Mouse (Mus musculus): ENCODE data around the gene Tpx2.

Tpx2 gene

DNA sequence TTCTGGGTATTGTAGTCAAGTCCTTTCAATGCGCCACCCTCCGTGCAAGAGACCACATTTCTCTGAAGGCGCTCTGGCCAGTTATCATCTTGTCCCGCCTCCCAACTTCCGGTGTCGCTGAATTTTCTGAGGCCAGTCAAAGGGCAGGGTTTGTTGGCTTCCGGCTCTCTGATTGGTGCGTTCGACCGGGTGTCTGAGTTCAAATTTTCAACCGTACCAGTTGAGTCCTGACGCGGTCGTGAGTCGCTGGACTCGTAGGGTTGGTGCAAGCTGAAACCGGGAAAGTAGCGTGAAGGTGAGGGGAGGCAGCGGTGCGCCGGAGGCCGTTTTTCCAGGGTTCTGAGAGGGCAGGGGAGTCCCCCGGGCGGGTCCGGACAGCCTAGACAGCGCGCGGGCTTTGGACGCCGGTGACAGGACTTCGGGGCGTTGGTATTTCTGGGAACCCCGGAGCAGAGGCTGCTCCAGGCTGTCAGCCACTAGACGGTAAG lies at the start of gene Tpx2:
Gene Tpx2, plus strand, starts transcription at position 150 of the 488 bp plus-strand sequence.
- peak; percentile 96 for DNase-seq (ENCODE audit: inconsistent ontology term)

DNA sequence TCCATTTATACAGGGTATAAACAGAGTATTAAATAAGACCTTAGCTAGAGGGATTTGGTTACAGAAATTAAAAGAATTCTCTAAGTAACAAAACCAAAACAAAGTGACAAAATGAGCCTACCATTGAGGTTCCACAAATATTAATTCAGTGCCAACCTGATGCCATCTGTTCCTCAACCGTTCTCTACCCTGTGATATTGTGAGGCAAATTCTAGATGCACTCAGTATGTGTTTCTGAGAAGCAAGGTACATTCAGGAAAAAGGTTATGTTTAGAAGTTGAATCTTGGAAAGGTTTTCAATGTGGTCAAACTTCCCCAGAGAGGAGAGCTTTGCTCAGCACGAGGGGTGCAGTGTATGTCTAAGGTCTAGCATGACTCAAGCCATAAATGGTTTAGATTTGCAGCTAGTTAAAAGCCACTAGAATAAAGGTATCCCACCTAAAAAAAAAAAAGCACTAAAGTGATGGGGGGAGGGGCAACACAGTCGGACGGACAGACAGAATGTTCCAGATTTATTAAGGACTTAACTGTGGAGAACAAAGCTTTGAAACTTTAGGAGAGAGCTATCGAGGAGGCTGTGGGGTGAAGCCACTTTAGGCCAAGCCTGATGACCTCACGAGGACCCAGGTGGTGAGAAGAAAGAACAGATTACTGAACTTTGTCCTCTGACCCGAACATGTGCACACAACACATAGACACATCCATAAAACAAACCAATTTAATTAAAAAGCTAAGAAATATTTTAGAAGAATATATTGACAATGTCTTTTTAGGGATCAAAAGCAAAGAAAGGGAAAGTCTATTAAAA lies 47.6 kb upstream of the Tpx2 start:
- no peak for DNase-seq (ENCODE audit: inconsistent ontology term)

DNA sequence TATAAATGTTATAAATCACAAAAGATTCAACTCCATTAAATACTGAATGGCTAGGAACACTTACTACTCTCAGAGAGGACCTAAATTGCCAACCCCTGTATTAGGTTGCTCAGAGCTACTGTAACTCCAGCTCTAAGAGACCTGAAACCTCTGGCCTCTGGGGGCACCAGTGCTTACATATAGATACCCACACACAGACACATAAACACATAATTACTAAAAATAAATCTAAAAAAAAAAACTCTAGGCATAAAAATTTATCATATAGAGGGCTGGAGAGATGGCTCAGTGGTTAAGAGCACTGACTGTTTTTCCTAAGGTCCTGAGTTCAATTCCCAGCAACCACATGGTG lies 47.0 kb upstream of the Tpx2 start:
- DNase-seq (ENCODE audit: inconsistent ontology term), result no peak

DNA sequence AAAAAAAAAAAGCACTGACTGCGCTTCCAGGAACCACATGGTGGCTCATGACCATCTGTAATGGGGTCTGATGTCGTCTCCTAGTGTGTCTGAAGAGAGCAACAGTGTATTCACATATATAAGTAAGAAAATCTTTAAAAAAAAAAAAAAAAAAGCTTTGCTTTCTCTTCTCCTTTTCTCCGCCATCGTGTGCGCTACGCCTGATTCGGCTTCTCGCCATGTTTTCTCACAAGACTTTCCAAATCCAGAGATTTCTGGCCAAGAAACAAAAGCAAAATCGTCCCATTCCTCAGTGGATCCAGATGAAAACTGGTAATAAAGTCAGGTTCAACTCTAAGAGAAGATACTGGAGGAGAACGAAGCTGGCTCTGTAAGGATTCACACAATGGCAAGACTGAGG lies 45.5 kb upstream of the Tpx2 start:
- DNase-seq (ENCODE audit: inconsistent ontology term), result no peak

DNA sequence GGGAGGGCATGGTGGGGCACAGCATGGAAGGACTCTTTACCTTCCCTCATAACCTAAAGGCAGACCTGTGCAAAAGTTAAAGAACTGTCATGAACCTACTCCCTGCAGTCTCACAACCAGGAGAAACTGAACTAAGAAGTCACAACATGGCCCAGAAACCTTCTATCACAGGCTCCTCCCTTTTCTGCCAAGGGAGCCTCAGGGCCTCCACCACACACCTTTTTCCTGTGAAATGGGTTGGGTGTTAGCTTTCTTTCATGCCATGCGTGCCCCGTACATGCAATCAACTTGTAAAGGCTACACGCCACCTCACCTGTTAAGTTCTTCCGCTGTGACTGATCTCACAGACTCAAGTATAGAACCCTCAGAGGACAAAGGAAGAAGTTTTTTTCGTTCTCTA lies 44.7 kb upstream of the Tpx2 start:
- DNase-seq (ENCODE audit: inconsistent ontology term), result no peak

DNA sequence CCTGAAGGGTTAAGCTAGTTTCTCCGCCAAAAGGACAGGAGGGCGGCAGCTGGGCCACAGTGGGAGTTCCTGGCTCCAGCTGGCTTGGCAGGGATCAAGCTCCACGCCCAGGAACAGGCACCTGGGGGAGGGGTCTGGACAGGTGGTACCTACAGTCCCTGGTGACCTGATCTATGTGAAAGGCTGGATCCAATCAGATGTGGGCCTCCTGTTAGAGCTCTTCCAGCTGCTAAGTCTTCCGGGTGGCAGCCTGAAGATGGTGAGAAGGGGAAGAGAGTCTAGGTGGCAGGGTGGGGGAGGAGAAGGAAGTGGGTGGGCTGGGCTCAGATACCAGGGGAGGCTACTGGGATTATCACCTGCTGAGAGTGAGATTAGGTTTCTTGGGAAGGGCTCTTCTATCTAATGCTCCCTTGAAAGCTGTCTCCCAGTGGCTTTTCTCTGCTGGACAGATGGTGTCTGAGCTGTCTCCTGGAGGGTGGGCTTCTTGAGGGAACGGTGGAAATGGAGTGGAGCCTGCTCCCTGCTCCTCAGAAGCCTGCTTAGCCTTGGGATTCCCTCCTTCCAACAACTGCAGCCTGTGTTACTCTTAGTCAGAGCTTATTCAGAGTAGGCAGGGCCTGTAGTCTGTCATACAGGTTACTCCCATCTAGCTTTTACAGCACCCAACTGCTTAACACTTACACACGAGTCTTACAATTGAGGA lies 43.2 kb upstream of the Tpx2 start:
- no peak for DNase-seq (ENCODE audit: inconsistent ontology term)

DNA sequence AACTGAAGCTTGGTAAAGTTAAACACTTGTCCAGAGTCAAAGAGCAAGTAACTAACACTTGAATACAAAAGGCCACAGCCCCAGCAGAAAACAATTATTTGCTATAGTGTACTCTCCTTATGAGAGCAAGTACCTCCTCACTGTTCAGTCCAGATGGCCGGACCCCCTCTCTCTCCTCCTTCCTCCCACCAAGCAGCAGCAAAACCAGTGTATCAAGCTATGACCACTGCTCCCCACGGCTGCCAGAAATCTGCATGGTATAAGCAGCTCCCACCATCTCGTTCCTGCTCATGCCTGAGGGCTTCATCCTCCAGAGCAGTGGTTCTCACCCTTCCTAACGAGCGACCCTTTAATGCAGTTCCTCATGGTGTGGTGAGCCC lies 42.7 kb upstream of the Tpx2 start:
- no peak for DNase-seq (ENCODE audit: inconsistent ontology term)

DNA sequence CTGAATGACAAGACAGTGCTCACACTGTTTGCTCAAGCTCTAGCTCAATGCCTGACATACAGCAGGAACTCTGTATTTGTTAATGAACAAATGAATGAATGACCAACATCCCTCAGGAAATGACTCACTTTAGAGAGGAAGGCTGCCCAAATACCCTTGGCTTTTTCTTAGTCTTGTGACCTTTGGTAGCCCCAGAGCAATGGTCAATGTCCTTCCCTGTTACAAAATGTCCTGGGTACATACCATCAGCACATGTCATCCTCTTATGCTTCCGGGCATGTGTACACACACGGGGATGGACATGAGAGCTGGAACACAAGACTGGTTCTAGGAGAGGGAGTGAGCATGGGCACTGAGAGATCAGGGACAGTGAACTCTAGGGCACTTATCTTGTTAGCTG lies 41.7 kb upstream of the Tpx2 start:
- peak; percentile 84 for DNase-seq (ENCODE audit: inconsistent ontology term)

DNA sequence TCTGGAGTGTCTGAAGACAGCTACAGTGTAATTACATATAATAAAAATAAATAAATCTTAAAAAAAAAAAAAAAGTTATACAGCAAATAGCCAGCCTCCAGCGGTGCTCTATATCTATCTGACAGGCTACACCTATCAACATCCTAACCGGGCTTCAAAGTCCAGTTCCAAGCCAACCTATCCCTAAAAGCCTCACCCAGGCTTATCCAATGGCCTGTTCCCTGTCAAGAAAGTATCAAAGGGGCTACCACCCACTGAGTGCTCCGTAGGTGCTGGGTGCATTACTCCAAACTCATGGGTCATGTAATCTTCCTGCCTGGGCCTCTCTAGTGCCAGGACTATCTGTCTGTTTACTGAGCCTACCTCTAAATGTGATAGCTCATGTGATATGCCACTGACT lies 39.6 kb upstream of the Tpx2 start:
- no peak for DNase-seq (ENCODE audit: inconsistent ontology term)

DNA sequence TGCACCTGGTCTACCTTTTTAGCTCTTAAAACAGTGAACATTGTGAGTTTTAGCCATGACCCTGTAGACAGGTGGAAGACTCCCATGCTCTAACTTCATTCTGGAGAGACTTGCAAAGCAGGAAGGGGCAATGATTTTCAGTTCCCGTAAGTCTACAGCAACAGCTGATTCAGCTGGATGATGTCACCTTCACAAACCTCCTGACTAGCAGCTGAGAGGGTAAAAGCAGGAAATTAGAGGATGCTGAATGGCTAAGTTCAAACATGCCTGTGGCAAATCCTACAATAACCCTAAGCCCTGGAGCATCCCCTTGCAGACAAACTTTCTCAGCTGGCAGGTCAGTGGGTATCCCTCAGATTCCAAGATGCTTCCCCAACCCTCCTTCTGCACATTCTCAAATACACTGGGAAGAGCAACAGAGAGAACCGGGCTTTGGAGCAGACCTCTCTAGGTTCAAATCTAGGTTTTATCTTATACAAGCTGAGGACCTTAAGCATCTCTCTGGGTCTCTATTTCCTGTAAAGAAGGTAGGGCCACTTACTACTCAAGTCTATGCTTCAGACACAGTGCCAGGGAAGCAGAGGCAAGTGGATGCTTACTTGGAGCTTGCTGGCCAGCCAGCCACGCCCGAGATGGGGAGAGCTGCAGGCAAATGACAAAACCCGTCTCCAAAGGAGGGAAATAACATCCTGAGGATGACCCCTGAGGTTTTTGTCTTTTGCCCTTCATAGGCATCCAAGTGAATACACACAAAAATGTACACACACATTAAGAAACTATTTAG lies 37.4 kb upstream of the Tpx2 start:
- peak; percentile 52 for DNase-seq (ENCODE audit: inconsistent ontology term)

DNA sequence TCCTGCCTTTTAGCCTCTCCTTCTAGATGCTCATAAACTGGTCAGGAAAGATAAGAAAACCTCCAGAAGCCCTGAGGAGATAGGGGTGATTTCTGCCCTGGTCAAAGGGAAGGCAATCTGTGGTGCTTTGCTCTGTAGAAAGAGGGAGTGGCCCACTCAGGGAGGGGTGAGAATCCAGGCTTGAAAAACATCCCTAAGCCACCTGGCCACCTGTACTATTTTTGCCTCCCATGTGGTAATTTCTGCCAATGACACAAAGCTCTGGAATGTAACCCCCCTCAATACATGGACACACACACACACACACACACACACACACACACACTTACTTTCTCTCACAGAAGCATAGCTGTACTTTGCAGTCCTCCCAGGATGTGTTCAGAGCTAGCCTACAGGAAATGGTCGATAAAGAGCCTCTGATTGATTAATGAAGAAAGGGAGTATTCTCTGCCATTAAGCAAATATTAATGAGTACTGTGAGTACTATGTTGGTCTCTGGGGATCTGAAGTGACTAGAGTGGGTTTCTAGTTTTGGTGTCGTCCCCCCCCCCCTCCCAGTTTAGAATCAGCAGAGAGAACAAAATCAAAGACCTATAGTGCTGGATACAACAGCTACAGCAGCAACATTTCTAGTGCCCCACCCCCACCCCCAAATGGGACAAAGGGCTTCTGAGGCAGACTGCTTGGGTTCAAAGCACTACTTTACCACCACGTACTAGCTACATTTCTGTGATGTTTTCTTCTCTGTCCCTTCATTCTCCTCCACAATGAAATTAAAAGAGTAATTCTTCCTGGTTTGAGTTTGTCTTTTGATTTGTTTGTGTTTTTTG lies 36.2 kb upstream of the Tpx2 start:
- no peak for DNase-seq (ENCODE audit: inconsistent ontology term)

DNA sequence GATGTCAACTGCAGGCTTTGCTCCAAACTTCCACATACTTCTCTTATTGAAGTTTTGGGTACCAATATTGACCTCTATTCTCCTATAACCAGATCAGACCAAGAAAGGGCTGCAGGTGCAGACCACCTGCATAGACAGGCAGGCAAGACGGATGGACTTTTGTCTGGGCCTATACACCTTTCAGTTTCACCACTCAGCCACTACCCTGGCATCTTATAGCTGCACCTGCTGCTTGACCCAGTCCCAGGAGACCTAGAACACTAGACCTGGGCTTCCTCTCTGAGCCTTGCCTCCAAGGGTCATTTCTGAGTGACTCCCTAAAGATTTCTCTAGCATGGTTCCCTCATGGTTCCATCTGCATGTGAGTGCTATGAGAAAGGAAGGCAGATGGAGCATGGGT lies 34.5 kb upstream of the Tpx2 start:
- no peak for DNase-seq (ENCODE audit: inconsistent ontology term)

DNA sequence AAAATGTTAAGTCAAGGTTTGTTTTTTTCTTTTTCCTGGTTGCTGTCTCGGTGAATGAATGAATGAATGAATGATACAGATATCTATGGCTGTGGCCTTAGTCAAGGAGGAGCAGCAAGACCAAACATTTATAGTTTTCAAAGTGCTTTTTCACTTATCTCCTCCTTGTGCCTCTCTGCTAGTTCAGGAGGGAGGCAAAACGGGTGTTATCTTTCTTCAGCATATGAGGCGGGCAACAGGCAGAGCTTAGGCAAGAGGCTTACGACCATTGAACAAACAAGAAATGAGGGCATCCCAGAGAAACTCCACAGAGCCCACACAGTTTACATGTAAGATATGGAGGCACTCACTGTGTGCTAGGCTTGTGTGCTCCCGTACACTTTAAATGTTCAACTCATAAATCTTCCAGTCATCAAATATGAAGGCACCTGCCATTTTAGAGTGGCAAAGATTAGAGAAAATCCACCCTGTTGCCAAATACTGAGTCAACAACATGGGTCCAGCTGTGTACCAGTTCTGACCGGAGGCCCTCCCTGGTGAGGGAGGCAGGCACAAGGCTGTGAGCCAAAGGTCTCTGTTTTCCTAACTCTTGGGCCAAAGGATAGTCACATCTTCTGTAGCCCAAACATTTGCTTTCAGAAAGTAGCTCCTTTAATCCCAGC lies 33.4 kb upstream of the Tpx2 start:
- DNase-seq (ENCODE audit: inconsistent ontology term), result no peak

DNA sequence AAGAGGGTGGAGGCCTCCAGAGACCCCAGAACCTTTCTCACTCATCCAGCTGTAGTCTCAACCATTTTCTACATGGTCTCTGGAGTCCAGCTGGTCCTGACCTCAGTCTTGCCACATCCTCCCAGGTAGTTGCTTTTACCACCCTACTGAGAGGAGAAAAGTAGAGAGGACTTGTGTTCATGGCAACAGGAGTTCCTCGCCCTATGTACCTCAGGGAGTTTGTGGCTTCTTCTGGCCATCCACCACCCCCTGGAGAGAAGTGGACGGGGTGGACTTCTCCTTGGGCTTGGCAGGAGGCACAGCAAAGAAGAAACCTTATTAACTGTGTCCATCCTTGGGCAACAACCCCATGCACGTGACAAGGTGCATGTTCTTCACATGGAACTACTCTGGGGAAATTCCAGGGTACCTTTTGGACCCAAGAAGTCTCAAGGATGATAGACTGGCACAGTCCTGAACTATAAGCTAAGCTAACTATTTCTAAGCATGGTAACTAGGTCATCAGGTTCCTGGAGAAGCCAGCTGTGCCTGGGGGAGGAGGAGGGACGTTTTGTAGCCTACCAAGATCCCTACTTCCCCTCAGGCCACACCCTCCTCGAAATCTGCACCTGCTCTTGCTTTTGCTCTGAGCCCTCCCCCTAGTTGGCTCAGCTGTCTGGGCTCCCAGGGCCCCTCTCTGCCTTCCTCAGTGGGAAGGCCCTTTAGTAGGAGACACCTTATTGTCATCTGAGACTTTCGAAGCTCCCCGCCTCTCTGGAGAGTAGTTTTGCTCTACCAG lies 31.7 kb upstream of the Tpx2 start:
- DNase-seq (ENCODE audit: inconsistent ontology term), result no peak

DNA sequence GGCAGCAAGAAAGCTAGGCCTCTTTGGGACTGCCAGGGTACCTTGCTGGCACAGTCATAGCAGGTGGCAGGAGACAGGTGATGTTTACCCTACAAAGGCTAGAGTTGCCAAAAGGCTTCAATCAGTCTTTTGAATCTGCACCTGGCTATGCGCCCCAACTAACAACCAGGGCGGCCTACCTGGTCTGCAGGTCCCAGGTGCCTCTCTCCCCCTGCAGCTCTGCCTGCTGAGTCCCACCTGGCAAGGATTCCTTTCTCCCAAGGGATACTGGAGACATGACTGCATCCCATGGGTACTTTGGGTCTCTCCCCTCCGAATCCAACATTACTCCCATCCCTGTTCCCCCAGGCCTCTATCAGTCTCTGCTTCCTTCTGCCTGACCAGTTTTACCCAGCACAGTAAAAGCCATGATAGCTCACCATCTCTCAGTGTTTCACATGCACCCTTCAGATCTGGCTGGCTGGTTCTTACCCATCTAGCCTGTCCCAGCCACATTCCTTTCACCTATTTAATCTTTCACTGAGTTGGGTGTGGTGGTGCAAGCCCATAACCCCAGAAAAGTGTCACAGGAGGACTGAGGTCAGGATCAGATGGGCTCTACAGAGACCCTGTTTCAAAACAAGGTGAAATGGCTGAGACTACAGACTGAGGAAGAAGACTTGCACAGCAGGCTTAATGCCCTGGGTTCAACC lies 31.0 kb upstream of the Tpx2 start:
- DNase-seq (ENCODE audit: inconsistent ontology term), result peak; percentile 49

DNA sequence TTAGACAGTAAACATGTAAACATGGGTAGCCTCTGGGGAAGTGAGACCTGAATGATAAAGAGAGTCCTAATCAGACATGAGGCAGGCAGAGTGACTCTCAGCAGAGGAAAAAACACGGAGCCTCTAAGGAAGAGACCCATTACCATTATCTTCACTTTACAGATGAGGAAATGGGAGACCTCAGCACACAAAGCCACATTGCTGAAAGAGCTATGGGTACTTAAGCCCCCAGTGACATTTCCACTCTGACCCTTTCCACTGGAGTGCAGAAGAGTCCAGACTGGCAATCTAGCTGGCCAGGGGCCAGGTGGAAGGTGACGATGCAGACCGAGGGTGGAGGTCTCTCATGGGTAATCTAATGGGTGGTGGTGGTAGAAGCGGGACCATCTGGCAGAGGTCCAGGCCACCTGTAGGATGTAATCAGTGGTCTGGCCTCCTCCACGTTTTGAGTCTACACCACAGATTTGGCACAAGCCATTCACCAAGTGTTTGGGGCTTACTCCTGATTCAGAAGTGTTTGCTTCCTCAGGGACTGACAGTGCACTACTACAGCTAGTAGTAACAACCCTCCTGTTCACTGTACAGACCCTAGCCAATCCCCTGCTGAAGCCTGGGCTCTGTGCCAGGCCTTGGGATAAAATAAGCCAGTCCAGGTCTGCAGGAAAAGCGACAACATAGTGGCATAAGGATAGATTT lies 30.0 kb upstream of the Tpx2 start:
- DNase-seq (ENCODE audit: inconsistent ontology term), result peak; percentile 37

DNA sequence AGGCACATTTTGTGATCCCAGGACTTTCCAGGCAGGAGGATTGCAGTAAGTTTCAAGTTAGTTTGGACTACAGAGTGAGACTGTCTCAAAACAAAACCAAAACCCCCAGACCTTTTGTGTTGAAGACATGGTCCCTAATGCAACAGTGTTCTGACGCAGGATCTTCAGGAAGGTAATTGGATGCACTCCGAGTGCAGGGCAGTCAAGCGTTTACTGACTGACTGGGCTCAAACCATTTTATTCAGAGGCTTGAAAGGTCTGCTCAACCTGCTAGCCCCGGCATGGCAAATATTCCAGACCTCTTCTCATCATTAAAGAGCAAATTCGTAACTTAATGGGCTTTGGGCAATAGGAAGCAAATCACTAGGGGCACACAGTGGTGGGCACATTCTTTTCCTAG lies 29.1 kb upstream of the Tpx2 start:
- DNase-seq (ENCODE audit: inconsistent ontology term), result no peak

DNA sequence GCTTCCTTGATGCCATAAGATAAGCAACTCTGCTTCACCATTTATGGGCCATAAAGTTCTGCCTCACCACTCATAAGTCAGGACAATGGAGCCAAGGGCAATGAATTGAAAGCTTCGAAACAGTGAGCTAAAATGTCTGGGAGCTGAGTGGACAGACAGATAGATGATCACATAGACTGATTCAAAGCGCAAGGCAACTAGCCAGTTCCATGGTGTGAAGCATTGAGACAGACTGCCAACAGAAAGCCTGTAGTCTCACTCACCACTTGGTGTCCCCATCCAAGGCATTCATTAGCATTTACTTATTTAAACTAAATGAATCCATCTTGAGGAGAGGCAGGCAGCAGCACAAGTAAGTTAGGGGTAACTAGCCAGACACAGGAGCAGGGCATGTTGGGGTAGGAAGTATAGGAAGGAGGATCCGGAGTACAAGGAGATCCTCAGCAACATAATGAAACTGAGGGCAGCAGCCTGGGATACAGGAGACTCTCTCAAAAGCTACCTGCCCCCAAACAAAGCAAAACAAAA lies 28.6 kb upstream of the Tpx2 start:
- peak; percentile 20 for DNase-seq (ENCODE audit: inconsistent ontology term)

DNA sequence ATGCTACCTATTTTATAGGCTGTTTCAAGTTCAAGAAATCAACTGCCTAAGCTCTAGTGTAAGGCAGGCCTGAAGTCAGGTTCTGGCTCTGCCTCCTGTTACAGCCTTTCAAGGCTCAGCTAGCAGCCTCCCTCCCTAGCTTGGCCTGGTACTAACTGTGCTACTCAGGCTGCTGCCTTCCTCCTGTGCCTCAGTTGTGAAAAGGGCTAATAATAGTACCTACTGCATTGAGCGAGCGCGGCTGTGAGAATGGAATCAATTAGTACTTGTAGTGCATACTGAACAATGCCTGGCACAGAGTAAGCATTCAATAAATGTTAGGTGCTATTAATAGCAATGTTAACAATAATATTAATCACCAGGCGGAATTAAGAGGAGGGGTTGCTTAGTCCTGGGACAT lies 27.8 kb upstream of the Tpx2 start:
- no peak for DNase-seq (ENCODE audit: inconsistent ontology term)

Measured in Muller cell, postnatal 12 days (primary cell).